Mouse (Mus musculus) kidney, postnatal 4 days (tissue): ENCODE data around the gene Ap2a2.

ENCODE experiments used
- DNase-seq, 2 experiments: peaks; one replicate each; pipeline ENCODE4 v3.0.0; 2021; ENCODE audit warnings: mixed read lengths in 2 of 2

Gene Ap2a2

GRCm38 (mm10) chr7:141561682-141562391 lies at the start of gene Ap2a2:
Gene Ap2a2 (plus strand): TSS chr7:141562173.
- peak; percentile 95 to 98 for DNase-seq

DNA sequence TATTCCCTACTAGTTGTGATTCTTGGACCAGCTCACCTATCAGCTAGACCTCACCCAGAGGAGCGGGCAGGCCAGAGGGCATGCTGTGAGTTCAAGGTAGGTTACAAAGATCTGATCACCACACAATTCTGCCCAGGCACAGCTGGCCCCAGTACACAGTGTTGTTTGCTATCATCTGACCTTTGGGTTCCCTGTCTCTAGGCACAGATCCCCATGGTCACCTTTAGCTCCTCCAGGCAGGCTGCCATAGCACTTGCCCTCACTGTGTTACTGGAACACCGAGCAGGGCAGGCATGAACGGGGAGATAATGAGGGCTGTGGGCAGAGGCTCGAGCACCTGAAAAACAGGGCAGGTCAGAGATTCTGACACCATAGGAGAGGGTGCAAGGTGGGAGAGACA lies 44.3 kb upstream of the Ap2a2 start:
- no peak for DNase-seq

DNA sequence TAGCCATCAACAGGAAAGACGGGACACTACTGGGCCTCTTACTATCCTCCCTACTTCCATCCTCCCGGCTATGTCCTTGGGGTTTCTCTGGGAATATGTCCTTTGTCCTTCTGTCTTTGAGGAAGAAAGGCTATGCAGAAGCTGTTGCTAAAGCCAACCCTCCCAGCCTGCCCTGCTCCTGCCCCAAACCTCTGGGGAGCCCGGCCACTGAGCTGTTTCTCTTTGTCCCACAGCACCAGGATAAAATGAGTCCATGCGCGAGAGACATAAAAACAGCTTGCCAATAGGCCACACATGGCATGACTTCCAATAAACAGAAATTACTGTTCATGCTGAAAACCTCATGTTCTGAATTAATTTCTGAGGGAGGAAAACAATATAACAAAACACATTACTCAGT lies 43.7 kb upstream of the Ap2a2 start:
- DNase-seq = no peak

DNA sequence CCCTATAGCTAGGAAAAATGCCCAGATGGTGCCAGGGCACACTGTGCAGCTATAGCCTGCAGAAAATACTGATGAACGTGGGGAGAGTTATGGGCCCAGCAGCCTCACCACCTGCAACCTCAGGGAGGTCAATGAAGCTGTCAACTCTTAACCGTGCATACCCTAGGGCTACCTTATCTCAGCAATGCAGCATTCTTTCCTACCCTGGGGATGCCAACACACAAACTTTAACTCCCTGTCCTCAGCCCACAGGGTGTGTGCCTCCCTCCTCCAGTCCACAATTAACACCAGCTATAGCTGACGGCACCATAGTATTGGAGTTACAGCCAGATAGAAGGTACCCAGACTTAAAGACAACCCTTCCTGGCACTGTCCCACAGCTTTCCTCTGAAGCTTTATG lies 43.0 kb upstream of the Ap2a2 start:
- no peak for DNase-seq

DNA sequence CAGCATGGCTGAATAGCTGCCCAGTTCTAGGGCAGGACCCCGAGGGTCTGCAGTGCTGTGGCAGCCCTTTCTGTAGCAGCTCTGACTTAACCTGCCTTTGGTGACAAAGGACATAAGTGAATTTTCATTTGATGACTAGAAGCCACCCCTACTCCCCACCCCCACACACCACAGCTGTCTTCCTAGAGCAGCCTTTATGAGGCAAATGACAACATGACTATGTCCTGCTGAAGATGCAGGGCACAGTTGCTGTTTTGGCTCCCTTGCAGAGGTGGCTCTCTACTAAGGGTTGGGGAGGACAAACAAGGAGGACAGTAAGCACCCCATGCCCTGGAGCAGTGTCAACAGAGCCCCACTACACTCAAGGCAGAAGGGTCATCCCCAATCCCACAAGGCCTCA lies 42.2 kb upstream of the Ap2a2 start:
- no peak for DNase-seq

DNA sequence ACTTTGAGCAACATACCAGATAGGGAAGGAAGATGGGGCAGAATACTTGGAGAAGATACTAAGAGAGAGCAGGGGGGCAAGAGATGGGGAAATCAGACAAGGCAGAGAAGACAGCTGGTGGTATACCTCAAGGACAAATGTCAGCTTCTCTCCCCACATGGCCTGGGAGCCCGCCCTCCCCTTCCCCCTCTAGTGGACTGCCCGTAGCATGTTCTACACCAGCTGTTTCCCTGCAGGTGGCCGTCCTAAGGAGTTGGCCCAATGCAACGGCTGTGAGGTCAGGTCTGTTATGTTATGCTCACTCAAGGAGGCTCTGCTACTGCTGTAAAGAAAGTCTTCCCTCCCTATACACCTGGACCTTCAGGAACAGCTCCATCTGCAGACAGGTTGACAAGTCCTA lies 39.0 kb upstream of the Ap2a2 start:
- DNase-seq = no peak

DNA sequence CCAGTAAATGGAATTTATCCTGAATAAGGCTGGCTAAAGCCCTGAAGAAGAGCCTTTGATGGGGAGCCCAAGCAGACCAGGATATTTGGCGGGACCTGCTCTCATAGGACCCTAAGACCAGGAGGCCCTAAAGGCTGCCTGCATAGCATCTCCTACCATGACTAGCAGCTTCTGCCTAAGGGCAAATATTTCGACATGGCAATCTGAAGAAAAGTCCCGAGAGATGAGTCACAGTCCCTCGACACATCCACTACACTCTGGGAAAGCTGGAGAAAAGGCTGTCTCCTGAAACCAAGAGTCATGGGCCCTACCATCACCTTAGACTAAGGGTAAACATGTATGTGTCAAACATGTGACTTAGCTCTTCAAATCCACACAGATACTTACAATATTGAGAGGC lies 37.7 kb upstream of the Ap2a2 start:
- no peak for DNase-seq

- peak; percentile 86 to 88 for DNase-seq
These were observed 37.0 kb upstream of the Ap2a2 start for GRCm38 (mm10) chr7:141524760-141525579.

GRCm38 (mm10) chr7:141525580-141525925 lies 36.4 kb upstream of the Ap2a2 start:
- DNase-seq = no peak

- no peak for DNase-seq
These were observed 26.4 kb upstream of the Ap2a2 start for GRCm38 (mm10) chr7:141535570-141535969.

DNA sequence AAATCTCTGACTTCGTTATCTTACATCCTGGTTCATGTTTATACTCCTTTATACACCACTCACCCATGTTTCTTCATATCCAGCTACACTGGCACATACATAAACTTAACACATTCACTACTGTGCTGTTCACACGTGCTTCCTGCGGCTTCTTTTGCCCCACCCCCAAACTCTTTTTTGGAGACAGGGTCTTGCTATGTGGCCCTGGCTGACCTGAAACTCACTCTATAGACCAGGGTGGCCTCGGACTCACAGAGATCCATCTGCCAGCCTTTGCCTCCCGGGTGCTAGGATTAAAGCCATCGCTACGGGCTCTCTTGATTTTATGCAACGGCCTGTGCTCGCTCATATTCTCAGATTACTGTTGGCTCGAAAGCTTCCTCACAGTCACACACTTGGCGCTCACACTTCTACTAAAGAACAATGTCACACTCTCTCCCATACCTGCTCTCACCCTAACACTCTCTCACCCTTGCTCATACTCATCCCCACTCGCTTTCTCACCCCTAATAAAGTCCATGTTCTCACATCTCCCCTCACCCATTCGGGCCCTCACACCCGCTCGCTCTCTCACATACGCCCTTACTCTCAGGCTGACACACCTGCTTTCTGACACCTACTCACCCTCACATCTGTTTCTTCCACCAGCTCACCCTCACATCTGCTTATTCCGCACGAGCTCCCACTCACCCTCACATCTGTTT lies 23.0 kb upstream of the Ap2a2 start:
- DNase-seq = no peak

DNA sequence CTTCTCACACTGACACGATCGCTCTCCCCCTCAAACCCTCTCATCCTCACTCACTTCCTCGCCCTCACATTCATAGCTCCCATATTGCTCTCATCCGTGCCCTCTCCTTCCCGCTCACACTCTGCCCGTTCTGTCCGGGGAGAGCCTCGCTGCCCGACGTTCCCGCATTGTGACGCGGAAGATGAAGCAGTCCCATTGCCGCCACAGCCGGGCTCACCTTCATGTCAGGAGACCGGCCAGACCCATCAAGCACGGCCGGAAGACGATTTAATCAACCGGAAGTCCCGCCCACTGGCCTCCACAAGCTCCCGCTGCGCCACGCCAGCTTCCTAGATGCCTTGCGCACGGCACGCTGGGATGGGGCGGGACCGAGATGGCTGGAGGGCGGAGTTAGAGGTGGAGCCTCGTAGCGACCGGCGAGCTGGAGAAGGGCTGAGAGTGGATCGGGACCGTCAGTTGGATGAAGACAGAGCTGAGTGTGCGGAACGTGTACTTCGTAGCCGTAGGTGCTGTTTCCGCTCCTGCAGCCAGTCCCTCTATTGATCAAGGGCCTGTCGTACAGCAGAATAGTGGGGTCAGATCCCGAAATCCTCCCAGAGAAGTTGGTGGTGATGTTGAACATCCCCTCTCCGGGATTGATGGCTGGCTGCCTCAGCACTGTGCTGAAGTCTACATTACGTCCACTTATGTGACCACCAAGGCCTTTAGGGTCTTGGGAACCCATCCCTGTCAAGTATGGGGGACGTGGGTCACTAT lies 22.2 kb upstream of the Ap2a2 start, which contains the start of gene Chid1:
Gene Chid1 (minus strand): TSS at position 302 of the 756 bp plus-strand sequence.
- peak; percentile 99 to 100 for DNase-seq

DNA sequence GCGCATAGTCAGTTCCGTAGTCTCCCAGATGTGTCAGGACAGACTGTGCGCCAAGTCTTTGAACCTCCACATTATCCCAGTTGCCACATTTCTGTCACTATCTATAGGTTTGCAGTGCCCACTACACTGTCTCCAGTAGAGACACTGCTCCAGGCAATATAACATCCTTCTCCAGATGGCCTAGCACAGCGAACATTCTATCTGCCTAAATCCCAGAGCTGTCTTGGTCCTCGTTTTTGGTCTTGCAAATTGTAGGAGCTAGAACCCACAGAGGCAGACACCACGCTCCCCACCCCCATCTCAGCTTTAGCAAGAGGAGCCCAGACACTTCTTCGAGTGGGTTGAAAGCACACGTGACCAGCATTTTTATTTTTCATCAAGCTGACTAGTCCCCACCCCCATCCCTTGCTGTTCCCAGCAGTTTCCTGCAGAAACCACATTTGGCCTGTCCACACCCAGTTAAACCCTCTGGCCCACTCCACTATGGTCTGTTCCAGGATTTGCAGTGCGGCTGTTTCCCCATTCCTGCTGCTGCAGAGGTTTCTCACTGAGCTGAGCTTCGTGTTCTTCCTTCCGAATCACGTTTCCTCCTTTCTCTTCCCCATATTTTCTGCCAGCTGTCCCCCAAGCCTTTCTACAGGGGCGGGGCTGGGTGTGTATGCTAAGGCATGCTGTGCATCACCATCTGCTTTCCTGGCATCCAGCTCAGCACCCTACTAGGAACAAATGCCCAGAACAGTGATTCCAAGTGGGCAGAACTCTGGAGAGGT lies 21.5 kb upstream of the Ap2a2 start:
- DNase-seq = peak; percentile 57 to 70

GRCm38 (mm10) chr7:141541681-141542080 lies 20.3 kb upstream of the Ap2a2 start:
- no peak for DNase-seq

DNA sequence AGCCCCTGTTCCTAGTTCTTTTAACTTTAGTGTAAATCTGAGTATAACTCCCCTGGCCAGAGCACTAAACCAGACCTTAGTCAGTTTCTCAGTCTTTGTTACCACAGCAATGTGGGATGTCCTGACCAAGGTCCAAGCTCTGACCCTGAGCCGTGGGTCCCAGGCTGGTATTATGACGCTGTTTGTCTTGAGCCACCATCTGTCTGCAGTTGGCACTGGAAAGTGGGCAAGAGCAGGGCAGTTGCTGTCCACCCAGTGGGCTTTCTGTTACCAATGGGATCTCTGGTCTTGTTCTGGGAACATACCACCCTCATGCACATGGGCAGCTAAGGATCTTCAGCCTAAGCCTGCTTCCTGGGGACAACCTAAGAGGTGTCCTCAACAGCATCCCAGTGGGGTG lies 19.4 kb upstream of the Ap2a2 start:
- no peak for DNase-seq

DNA sequence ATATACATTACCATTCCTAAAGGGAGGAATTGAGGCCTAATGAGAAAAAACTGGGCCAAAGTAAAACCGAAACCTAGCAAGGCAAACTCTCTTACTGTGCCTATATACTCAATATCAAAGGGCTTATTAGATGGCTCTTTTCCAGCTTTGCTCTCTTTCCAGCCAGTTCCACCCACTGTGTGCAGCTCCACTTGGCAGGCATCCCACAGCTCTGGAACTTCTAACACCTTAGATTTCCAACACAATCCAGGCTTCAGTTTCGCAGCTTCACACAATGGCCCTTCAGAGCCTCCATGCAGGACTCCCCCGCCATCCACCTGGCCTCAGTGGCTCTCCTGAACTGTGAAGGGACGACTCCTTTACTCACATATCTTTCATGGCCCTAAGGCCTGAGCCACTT lies 17.3 kb upstream of the Ap2a2 start:
- DNase-seq = no peak

- no peak for DNase-seq
These were observed 12.4 kb upstream of the Ap2a2 start for GRCm38 (mm10) chr7:141549432-141550061.

DNA sequence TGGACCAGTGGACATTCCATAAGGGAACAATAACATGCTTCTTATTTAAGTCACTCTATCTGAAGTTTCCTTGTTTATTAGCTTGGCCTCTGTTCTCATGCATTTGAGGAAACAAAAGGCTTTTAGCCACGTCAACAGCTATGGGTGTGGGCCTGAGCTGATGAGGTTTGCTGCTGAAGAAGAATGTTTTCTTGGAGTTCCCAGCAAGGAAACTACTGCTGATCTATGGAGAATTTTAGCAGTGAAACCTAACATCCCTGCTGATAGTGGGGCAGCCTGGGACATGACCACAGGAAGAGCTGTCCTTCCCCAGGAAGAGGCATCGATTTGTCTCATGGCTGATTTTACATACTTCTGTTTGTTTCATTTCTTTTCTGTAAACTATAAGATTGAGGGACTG lies 11.5 kb upstream of the Ap2a2 start:
- DNase-seq = no peak

DNA sequence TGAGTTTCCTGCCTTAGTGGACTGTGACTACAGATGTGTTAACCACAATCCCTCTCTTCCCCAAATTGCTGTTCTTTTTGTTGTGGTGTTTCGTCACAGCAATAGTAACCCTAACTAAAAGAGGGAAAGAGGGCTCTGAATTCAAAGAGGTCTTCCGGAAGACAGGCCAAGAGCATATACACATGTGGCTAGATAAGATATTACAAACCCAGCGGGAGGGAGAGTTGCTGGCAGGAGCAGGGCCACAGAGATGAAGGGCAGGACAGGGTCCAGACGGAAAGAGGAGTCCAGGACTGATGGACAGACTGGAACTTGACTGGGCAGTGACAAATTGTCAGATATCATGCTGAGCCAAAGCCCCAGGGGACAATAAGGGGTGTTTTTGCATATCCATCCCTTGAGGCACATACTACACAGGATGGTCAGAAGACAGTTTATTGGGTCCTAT lies 3.6 kb upstream of the Ap2a2 start:
- DNase-seq = no peak

- no peak for DNase-seq
These were observed 3.0 kb upstream of the Ap2a2 start for GRCm38 (mm10) chr7:141558946-141559345.

DNA sequence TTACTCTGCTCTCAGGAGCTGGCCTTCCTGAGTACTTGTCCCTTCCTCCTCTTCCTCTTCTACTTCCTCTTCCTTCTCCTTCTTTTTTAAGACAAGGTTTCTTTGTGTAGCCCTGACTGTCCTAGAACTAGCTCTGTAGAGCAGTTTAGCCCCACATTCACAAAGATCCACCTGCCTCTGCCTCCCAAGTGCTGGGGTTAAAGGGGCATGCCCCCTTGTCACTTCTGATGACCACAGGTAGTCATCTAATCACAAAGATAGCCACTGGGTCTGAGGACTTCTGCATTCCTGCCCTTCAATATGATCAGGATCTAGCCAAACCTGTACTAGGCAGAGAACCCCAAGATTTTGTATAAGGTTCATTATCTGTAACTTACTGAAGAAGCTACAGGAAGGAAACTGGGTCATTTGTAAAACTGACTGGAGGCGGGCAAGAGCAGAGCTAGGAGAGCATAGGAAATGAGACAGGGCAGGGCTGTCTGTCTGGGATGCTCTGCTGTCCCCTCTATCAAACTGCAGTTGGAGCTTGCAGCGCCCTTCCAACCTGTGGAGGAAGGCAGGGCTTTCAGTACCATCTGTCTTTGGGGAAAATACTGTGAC lies 2.1 kb upstream of the Ap2a2 start:
- no peak for DNase-seq
